Mouse (Mus musculus): ENCODE measurements around the gene Dbi.

- TF ChIP-seq POLR2A (IDR thresholded peaks at IDR 0.05; ENCODE audit: insufficient read depth, low read length) (no peak), CTCF (IDR thresholded peaks at IDR 0.05; ENCODE audit: low read depth, low read length) (no peak), EP300 (IDR thresholded peaks at IDR 0.05; ENCODE audit: insufficient read depth, low read depth, low read length) (no peak)
These were observed 2.0 kb downstream of the Dbi start for GRCm38 (mm10) chr1:120118854-120119253.
